Mouse (Mus musculus): ENCODE measurements at regions not wholly inside any gene's neighbourhood (a gene's known extent, or its start where the extent isn't known, plus 50 kb on each side); places are given as distances from the start of the nearest gene placed in this dataset.

- ATAC-seq (ENCODE audit: extremely low read depth, insufficient number of reproducible peaks, low FRiP score, poor library complexity, severe bottlenecking): no peak
Observed at GRCm38 (mm10) chr15:33825435-33826088, 532.1 kb downstream of the 9430069I07Rik start.

GRCm38 (mm10) chr15:33824826-33825225 is 532.8 kb downstream of the 9430069I07Rik start:
- no peak for ATAC-seq (ENCODE audit: extremely low read depth, insufficient number of reproducible peaks, low FRiP score, poor library complexity, severe bottlenecking)

DNA sequence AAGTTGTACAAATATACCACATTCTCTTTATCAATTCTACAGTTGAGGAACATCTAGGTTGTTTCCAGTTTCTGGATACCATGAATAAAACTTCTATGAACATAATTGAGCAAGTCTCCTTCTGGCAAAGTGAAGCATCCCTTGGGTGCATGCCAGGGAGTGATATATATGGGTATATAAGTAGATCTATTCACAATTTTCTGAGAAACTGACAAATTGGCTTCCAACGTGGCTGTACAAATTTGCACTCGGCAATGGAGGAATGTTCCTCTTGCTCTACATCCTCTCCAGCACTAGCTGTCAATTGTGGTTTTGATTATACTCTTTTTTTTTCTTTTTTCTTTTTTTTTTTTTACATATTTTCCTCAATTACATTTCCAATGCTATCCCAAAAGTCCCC is 576.7 kb downstream of the 9430069I07Rik start:
- no peak for ATAC-seq (ENCODE audit: extremely low read depth, insufficient number of reproducible peaks, low FRiP score, poor library complexity, severe bottlenecking)

DNA sequence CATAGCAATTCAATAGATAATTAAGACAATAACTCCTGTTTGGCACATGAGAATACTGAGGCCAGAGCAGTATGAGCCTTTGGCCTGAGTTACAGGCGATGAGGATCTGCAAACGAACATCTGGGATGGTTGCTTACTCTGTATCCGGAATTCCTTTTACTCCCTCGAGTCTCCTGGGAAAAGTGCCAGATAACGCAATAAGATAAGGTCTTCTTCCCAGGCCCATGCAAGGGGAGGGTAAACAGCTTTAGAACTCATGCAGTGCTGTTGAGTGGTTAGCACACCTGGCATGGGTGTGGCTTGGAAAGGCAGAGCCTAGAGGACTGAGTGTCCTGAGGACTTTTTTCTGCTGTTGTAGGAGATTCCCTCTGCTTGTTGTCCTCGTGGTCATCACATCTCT is 598.2 kb downstream of the 9430069I07Rik start:
- no peak for ATAC-seq (ENCODE audit: extremely low read depth, insufficient number of reproducible peaks, low FRiP score, poor library complexity, severe bottlenecking)

DNA sequence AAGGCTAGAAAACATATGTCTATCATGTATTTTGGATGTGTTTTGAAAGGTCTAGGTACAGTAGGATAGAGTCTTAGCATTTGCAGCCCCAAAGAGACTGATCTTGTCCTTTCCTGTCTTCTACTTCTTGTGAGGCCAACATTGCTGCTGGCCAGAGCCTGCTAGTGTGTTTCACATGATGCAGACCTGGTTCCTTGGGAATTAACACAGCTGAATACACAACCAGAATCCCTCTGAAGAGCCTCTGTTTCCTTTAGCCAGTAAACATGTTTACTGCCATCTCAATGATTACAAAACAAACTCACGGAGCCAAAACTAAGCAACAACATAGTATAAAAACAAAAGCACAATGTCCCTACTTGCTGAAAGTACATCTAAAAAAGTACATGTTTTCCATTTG is 598.9 kb downstream of the 9430069I07Rik start:
- ATAC-seq (ENCODE audit: extremely low read depth, insufficient number of reproducible peaks, low FRiP score, poor library complexity, severe bottlenecking): no peak
